Mouse (Mus musculus) c-Kit-positive CD71-negative TER-119-negative erythroid progenitor cells, embryonic 14.5 days (primary cell): ENCODE data around the gene Rfc5.
"Not testable (repeated sequence)": the region's sequence is repeated elsewhere in the genome, so short reads cannot be mapped to it uniquely, and the experiment has no call there.

Experiments used
- DNase-seq: peaks from one replicate; pipeline ENCODE4 v3.0.0-alpha.2; 2013; ENCODE audit warnings: low read depth

Gene Rfc5

DNA sequence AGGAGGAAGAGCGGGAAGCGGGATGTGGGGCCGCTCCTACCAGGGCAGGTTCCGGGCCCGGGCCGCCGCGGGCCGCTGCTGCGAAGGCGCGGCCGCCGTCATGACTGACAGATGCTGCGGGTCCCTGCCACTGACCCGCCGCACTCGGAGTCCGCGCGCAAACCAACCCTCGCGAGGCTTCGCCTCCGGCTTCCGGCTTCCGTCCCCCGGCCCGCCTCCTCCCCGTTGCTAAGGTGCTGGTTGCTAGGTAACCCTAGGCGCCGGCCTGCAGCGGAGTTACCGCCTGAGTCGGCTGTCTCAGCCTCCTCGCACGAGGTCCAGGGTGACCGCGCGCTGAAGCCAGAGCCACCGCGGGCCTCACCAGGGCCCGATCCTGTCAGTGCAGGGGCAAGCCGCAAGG lies at the start of gene Rfc5:
TSS of gene Rfc5 (minus strand) at position 171 of the 400 bp plus-strand sequence.
- peak; percentile 91 for DNase-seq

DNA sequence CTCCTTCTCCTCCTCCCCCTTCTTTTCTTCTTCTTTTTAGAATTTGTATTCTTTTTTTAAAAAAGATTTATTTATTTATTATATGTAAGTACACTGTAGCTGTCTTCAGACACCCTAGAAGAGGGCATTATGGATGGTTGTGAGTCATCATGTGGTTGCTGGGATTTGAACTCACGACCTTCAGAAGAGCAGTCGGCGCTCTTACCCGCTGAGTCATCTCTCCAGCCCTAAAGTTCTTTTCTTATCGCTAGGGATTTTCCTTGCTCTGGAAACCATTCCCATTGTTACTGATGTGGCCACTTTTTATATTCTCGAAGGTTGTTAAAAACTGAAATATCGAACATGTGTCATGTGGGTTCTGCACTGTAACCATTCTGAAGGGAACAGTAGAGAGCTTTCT lies 44.7 kb upstream of the Rfc5 start:
- DNase-seq, result not testable (repeated sequence)

DNA sequence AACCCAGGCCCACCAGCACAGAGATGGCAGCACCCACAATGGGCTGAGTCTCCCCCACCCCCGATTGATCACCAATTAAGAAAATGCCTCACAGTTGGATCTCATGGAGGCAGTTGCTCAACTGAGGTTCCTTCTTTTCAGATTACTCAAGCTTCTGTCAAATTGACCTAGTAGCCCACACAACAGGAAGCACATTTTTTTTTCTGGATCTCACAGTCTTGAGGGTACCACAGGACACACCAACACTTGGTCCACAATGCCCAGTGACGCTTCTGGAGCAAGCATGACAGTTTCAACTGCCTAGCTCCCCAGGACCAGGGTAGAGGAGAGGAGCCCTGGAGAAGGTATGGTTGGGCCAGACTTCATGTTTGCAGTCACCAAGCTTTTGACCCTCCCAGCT lies 28.6 kb upstream of the Rfc5 start:
- no peak for DNase-seq

DNA sequence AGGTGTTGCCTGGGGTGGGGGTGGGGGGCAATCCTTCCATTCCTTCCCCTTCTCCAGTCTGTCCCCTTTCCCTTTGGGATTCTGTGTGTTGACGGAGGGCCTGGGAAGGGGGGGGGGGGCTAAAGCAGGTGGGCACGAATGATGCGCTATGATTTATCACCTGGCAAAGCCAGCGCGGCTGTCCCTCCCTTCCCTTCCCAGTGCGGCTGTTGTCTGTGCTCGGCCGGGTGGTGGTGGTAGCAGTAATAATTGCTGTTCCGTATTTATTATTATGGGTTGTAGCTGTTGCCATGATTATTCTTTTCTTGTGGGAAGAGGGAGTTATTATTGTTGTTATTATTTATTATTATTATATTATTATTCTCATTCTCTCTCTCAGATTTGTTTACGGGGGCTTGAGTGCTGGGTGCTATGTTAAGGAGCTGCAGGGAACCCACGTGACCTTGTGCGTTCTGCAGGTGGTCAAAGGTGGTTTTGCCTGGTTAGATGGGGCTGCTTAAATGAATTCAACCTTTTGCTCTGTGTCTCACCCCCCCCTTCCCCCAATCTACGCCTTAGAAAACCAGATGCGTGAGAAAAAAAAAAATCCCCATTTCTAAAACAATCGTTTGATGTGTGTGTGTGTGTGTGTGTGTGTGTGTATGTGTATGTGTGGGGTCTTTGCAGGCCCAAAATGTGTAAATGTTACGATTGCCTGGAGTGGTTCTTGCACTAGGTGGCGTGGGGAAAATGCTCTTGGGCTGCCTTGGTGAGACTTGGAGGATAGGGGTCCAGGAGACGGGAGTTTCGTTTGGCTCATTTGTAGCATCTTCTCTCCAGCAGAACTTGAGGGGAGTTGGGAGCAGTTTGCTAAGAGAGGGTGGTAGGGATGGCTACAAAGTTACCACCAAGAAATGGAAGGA lies 26.4 kb upstream of the Rfc5 start:
- DNase-seq, result no peak

DNA sequence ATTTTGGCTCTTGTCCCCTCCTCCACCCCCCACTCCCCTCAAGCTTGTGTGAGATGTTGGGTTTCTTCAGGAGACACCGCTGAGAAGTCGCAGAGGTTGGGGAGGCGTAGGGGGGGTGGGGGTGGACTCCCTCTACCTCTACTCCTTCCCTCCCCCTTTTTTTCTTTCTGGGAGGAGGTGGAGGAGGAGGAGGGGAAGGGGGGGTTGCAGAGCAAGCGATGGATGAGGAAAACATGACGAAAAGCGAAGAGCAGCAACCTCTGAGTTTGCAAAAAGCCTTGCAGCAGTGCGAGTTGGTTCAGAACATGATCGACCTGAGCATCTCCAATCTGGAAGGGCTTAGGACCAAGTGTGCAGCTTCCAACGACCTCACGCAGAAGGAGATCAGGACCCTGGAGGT lies 25.8 kb upstream of the Rfc5 start:
- DNase-seq, result no peak

DNA sequence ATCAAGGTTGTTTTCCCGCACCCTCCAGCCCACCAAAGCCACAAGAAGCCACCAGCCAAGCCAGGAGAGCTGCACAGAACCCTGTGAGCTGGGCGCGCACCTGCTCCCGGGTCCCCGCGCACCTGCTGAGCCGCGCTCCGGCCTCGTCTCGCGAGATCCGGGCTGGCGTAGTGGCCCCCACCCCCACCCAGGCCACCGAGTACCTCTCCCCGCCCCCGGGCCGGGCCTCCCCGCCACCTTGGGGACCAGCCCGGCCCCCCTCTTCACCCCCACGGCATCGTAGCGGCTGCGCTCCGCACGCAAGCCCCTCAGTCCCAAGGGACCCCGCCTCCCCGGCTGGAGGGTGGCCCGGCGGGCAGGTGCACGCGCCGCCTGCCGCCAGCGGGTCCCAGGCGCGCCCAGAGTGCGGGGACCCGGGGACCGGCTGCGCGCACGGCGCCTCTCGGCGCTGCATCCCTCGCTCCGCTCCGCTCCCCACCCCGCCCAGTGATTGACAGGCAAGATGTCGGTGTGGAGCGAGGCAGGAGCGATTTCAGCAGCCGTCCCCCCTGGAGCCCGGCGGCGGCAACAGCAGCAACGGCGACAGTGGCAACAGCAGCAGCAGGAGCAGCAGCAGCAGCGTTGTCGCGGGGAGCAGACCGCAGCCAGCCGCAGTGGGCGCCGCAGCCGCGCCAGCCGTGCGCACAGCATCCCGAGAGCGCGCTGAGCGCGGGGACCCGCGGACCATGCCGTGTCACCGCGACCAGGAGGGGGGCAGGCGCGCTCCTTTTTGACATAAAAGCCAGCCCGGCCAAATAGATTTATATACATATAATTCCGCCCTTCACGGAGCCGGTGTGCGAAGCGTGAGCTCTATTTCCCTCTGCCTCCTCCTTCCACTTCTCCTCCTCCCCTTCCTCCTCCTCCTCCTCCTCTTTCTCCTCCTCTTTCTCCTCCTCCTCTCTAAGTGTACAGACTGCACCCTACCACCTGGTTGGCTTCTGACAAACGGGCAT lies 25.0 kb upstream of the Rfc5 start, which contains the start of gene Ksr2:
TSS of gene Ksr2 (plus strand) at position 494 of the 995 bp plus-strand sequence.
- no peak for DNase-seq

DNA sequence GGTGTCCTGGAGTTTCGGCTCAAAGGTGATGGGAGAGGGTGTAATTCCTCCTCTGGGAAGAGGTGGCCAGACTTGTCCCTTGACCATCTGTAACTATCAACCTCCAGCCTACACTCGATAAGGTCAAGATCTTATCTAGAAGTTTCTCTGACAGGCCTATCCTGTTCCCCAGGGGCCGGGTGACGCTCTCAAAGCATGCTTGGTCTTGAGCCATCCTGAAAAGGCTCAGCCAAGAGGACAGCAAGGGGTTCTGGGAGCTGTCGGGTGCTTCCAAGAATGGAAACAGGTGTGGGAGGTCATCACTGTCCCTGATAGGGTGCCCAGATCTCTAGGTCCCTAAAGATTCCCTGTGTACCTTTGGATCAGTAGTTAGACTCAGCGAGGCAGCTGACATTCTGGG lies 20.5 kb upstream of the Rfc5 start:
- no peak for DNase-seq

DNA sequence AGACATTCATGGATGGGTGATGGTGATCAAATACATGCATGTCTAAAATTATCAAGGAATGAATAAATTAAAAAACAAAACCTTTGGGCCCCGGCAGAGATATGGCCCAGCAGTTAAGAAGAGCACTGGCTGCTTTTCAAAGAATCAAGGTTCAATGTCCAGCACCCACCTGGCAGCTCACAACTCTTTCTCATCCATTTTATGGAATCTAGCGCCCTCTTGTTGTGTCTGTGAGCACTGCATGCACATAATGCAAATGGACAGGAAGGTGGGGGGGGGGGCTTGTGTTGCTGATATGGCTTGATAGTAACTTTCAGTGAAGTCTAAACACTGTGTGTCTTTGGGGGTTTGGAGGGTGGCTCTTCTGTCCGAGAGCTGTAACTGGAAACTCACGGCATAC lies 19.4 kb upstream of the Rfc5 start:
- peak; percentile 46 for DNase-seq

DNA sequence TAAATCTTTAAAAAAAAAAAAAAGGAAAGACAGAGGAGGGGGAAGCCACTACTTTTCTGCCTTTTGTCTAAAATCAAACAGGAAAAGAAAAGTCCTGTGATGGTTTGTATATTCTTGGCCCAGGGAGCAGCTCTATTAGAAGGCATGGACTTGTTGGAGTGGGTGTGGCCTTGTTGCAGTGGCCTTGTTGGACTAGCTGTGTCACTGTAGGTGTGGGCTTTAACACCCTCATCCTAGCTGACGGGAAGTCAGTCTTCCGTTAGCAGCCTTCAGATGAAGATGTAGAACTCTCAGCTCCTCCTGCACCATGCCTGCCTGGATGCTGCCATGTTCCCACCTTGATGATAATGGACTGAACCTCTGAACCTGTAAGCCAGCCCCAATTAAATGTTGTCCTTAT lies 15.8 kb upstream of the Rfc5 start:
- not testable (repeated sequence) for DNase-seq

DNA sequence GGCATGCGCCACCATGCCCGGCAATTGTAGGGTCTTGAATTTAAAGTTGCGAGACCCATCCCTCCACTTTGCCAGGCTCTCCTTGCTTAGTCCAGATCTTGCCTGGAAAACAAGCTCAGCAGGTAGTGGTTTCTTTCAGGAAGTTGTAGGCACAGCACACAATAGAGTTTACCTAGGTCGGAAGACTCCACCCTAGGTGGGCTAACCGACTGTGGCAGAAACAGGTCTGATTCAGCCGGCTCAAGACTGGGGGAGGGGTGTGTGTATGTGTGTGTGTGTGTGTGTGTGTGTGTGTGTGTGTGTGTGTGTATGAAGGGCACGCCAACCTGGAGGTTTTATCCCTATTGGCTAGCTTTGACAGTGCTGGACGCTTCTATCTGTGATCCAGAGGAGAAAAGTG lies 14.8 kb upstream of the Rfc5 start:
- no peak for DNase-seq

DNA sequence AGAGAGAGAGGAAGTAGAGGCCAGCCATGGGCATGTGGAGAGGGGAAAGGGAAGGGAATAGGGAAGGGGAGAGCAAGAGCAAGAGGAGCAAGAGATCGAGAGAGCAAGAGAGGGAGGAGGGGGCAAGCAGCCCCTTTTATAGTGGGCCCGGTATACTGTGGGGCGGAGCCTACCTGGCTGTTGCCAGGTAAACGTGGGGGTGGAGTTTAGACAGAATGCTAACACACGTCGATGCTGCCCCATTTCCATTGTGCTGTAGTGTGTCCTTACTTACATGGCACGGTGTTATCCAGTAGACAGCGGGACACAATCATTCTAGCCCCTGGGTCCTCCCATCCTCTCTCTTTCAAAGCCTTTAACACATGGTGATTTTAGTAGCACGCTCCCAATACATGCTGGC lies 10.4 kb upstream of the Rfc5 start:
- no peak for DNase-seq

DNA sequence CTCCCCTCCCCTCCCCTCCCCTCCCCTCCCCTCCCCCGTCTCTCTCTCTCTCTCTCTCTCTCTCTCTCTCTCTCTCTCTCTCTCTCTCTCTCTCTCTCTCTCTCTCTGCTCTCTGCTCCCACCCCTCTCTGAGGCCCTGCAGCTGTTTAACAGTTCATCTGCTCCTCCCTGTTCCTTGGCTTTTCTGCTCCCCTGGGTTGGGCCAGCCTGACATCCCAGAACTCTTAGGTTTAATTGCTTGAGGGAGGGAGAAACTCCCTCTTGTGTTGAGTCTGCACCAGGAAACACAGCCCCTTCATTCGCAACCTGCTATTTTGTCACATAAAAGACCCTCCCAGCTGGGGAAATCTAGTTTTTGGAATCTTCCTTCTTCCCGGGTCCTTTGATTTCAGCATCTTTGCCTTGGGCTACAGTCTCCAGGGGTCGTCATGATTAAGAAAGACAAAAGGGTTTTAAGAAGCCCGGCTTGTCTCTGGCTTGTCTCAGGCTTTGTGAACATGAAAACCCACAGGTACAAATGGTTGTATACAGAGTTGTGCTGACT lies 9.2 kb upstream of the Rfc5 start:
- no peak for DNase-seq

DNA sequence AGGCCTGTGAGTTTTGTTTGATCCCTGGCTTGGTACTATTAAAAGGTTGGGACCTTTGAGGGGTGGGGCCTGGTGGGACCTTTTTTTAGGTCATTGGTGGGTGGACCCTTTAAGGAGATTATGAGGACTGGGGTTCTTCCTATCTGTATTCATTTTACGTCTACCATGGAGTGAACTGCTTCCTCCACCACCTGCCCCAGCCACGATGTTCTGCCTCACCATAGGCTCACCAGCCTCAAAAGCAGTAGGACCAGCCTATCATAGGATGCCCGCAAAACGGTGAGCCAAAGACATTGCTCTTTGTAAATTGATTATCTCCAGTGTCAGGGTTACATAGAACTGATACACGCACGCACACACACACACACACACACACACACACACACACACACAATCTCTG lies 8.5 kb upstream of the Rfc5 start:
- DNase-seq, result no peak

DNA sequence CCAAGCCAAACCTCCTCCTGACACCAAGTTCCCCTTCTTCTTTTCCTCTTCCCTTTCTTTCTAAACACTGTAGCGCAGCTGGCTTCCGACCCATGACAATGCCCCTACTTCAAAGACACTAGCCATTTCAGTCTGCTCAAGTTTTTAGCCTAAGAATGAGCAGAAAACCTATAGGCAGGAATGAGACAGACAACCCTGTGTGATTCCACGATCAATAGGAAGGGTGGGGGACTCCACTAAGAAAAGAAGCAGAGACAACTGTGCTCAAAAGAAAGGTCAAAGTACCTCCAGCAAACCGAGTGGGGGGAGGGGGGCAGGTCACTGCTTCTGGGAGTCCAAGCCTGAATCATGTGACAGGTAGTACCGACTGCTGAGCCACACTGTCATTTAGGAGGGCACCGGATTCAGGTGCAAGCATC lies 7.8 kb upstream of the Rfc5 start:
- DNase-seq, result no peak

DNA sequence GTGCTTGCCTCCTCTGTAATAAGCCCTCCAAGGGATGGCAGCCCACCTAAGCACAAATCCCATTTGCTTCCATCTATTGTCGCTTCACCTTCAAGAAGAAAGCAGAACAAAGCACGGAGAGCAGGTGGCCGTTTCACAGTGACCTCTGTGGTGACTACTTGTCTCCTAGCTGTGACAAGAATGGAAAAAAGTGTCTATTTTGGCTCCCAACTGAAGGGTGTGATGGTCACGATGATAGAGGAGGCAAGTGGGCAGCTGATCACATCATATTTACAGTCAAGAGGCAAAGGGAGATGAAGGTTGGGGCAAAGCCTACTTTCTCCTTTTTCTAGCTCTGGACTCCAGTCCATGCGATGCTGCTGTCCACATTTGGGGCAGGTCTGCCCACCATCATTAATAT lies 7.0 kb upstream of the Rfc5 start:
- DNase-seq, result no peak

DNA sequence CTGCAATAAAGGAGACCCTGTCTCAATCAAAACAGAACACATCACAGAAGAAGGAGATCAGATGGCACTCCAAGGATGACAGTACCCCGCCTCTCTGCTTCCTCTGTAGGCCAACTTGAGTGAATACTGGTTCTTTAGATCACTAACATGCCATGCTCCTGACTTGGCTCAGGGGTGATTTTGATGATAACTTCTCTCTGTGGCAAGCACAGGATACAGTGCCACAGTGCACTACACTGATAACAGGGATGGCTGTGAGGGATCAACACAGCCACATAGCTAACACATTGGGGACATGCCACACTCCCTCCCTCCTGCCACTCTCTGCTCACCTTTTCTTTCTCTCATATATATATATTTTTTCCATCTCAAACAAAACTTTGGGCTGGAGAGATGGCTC lies 2.0 kb upstream of the Rfc5 start:
- DNase-seq, result no peak

DNA sequence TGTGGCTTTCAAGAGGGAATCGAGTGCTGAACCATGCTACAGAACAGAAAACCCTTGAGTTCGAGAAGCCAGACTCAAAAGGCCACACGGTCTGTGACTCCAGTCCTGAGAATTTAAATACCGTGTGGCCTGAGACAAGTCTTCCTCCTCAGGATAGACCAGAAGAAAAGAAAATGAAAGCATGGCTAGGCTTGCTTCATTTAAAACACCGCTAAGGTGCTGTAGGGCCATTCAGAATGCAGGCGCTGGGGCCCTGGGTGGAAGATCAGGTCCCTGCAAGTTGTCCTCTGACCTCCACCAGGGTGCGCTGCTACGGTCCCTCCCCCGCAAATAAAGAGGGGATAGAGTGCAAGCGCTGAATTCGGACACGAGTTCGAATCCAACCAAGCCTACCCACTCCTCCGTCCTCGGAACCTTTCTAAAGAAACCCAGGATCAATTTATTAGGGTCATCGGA lies 523 bp downstream of the Rfc5 start:
- DNase-seq, result peak; percentile 49

DNA sequence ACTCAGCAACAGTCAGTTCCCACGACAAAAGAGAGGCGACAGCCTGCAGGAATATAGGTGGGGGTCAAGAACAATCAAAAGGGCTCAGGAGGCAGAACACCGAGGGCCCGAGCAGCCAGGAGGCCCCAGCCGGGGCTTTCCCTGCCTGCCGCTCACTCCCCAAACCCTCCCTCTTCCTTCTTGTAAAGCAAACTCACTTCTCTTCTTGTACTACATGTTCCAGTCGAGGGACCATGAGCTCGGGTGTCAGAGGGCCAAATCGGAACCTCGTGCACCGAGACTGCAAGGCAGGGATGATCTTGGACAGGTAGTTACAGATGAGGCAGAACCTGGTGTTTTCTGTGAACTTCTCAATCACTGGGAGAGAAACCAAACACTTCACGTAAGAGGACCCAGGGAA lies 5.6 kb downstream of the Rfc5 start:
- no peak for DNase-seq

DNA sequence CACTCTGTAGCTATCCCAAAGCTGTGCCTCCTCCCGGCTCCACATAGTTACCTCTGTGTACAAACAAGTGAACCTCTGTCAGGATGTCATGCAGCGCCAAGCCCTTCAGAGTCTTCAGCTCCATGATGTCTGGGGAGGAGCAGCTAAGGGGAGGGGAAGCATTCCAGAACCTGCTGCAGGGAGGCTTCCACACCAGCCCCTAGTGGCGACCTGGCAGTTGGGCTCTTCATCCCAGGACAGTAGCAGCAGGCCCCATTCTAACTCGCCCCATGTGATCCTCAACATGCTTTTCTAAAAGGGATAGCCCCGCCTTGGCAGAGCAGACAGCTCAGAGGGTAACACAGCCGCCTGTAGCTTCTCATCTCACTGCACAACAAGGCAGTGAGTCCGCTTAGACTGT lies 7.1 kb downstream of the Rfc5 start:
- no peak for DNase-seq

DNA sequence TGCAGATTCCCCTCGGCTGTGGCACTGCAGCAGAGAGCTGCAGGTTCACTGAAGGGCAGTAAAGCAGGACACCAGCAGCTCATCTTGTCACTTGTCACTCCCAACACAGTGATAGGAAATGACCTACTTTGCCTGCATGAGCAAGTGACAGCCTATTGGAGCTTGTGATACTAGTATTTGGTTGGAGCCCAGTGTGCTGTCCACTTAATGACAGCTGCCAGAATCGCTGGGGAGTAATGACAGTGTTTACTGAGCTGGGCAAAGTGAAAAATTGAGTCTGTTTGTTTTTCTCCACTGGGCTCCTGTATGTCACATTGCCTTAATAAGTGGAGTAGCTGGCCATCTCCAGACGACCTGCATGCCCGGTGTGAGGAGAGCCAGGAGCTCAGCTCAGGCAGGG lies 8.6 kb downstream of the Rfc5 start:
- no peak for DNase-seq

DNA sequence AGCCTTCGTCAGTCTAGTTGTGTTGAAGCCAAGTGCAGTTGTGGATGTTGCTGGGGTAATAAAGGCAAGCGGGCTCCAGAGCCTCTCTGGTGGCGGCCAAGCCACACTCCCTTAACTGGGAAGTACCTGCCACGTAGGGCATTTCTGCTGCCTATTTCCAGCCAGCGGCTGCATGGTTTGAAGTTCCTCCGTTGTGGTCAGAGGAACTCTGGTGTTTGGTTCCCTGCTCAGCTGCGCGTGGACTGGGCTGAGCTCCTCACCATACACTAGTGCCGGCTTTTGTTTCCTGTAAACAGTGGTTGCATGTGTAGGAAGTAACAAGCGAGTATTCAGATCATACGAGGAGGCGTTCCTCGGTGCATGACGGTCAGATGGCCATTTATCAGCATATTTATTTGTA lies 11.1 kb downstream of the Rfc5 start:
- DNase-seq, result not testable (repeated sequence)

DNA sequence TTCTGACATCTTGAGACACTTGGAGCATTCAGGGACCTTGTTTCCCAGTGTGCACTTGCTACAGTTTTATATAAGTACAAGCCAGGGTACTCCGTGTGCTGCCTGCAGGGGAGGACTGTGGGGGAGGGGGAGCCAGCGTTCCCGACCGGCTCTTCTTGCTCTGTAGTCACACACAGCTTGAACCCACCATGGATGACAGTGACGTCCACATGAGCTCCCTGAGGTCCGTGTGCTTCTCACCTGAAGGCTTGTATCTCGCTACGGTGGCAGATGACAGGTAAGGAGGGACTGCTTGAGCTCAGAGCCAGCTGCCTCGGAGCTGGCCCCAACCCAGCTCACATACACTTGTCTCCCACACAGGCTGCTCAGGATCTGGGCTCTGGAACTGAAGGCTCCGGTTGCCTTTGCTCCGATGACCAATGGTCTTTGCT lies 12.5 kb downstream of the Rfc5 start:
- no peak for DNase-seq
